Mouse (Mus musculus) thymus, adult 2 months (tissue): ENCODE results near the gene Depp1.

Experiments
- CTCF ChIP-seq: fragments of 200-500 bp; IDR thresholded peaks from 2 replicates; pipeline ENCODE4 v1.5.1; 2012; ENCODE audit warnings: mild to moderate bottlenecking, control low read depth, low read length, moderate library complexity, borderline replicate concordance; ENCODE audit not compliant: control insufficient read depth, poor library complexity, insufficient read depth; ENCODE audit errors: extremely low read depth
- POLR2A ChIP-seq: fragments of 200-500 bp; IDR thresholded peaks from 2 replicates; pipeline ENCODE4 v1.6.1; 2012; ENCODE audit warnings: mild to moderate bottlenecking, low read length, control low read depth, moderate library complexity; ENCODE audit not compliant: control insufficient read depth, poor library complexity, insufficient read depth; ENCODE audit errors: extremely low read depth

- TF ChIP-seq POLR2A, result no peak
- TF ChIP-seq CTCF, result no peak
Observed at GRCm38 (mm10) chr6:116638871-116639270, 11.5 kb upstream of the Depp1 start.
